Mouse (Mus musculus): ENCODE results near the gene Cox10. TPM values are rescaled to one million over a fixed set of nuclear protein-coding genes. Genes with fewer than 3 reads are reported as not detected.

Gene Cox10
- total and polyA plus RNA-seq, 3 experiments: 39.9 to 374 (median 52.2) TPM

DNA sequence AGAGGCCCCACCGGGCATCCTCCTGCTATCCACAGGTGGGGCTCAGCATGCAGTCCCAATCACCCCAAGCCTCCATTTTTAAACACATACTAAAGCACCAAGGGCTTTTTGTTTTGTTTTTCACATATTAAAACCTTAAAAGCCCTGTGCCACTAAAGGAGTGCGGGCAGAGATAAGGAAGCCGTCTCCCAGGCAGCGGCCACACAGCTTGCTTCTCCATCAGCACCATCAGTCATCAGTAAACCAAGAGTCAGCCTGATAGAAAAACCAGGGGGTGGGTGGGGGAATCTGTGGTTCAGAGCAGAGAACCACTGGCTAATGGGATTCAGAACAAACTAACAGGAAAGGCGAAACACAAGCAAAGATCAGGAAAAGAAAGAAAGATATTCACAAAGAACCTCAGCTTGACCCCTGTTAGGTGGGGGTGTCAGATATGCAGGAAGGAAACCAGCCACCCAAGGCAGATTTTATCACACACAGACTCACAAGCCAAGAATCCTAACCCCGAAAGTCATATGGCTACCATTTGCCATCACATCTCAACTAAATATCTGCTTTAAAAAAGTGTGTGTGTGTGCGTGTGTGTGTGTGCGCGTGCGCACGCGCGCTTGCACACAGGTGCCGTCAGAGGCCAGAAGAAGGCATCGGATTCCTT, 41.7 kb downstream of the Cox10 start:
- peak overlapping the region; percentile 52 for H3K27ac ChIP-seq (ENCODE audit: control insufficient read depth, low read depth, low read length)
- DNase-seq (ENCODE audit: low read depth, low spot score): peak; percentile 80
- 0 out of 2 replicates have a peak, but pooled peaks have one; percentile 26 for TF ChIP-seq BHLHE40 (IDR thresholded peaks at IDR 0.05; ENCODE audit: borderline replicate concordance, low read depth, low read length)
- TF ChIP-seq TCF12 (IDR thresholded peaks at IDR 0.05; ENCODE audit: low read depth, low read length): peak; percentile 77
- 0 out of 2 replicates have a peak, but pooled peaks have one; percentile 16 for TF ChIP-seq ELF1 (IDR thresholded peaks at IDR 0.05; ENCODE audit: low read depth, low read length)
- peak; percentile 60; the same call in 1 of the 2 replicates for TF ChIP-seq ETS1 (IDR thresholded peaks at IDR 0.05; ENCODE audit: low read depth, low read length)
- TF ChIP-seq GATA1 (IDR thresholded peaks at IDR 0.05; ENCODE audit: low read depth, low read length): peak; percentile 86
- no peak for TF ChIP-seq RAD21 (IDR thresholded peaks at IDR 0.05; ENCODE audit: low read depth, low read length)
- peak; percentile 89 for TF ChIP-seq RCOR1 (IDR thresholded peaks at IDR 0.05; ENCODE audit: low read depth, low read length)
- 0 out of 2 replicates have a peak, but pooled peaks have one; percentile 49 for TF ChIP-seq MAFK (IDR thresholded peaks at IDR 0.05; ENCODE audit: borderline replicate concordance, low read depth, low read length)
- TF ChIP-seq MXI1 (IDR thresholded peaks at IDR 0.05; ENCODE audit: low read depth, low read length): peak; percentile 74
- 0 out of 2 replicates have a peak, but pooled peaks have one; percentile 28 for TF ChIP-seq MAZ (IDR thresholded peaks at IDR 0.05; ENCODE audit: low read depth, low read length)
- no peak for TF ChIP-seq SMC3 (IDR thresholded peaks at IDR 0.05; ENCODE audit: low read depth, low read length)
- TF ChIP-seq SIN3A (IDR thresholded peaks at IDR 0.05; ENCODE audit: low read length): peak; percentile 70; the same call in 1 of the 2 replicates
- peak; percentile 62 to 74; a peak in 3 of 4 replicates for TF ChIP-seq EP300 (IDR thresholded peaks at IDR 0.05; ENCODE audit: low read depth in 1 of 2, low read length in 2 of 2)
- no peak for TF ChIP-seq POLR2A (IDR thresholded peaks at IDR 0.05; ENCODE audit: control insufficient read depth in 1 of 2, insufficient read depth in 1 of 2, low read depth in 1 of 2, low read length in 2 of 2, poor library complexity in 1 of 2)
- peaks cover 5% of the 10 kb centered on the region for H3K79me2 ChIP-seq (ENCODE audit: control insufficient read depth, insufficient read depth, low read length, poor library complexity)
- H3K27me3 ChIP-seq (ENCODE audit: control insufficient read depth in 1 of 2, insufficient read depth in 2 of 2, low read length in 2 of 2): no peaks in the 10 kb centered on the region
- no peaks in the 10 kb centered on the region for H3K9me3 ChIP-seq (replicated peaks; ENCODE audit: insufficient read depth, low read length)
- no peak overlapping the region for H3K4me3 ChIP-seq (ENCODE audit: control insufficient read depth in 1 of 2, insufficient read depth in 1 of 2, low read depth in 2 of 2, low read length in 2 of 2)
- peaks cover 2 to 44% of the 10 kb centered on the region in 2 experiments; a peak in 3 of 4 replicates for H3K36me3 ChIP-seq (ENCODE audit: control insufficient read depth in 1 of 2, insufficient read depth in 2 of 2, low read length in 2 of 2)
- H3K4me1 ChIP-seq (ENCODE audit: control insufficient read depth in 1 of 2, insufficient read depth in 2 of 2, low read length in 2 of 2): peaks cover 21 to 30% of the 10 kb centered on the region in 2 experiments
- no peak overlapping the region for H3K9ac ChIP-seq (ENCODE audit: control insufficient read depth, low read depth, low read length, poor library complexity, severe bottlenecking)

GRCm38 (mm10) chr11:64036306-64036705, 43.0 kb downstream of the Cox10 start:
- Histone ChIP-seq H3K27ac (ENCODE audit: control insufficient read depth, low read depth, low read length) (no peak overlapping the region), H3K9me3 (replicated peaks; ENCODE audit: insufficient read depth, low read length) (no peaks in the 10 kb centered on the region), H3K4me3 (ENCODE audit: control insufficient read depth in 1 of 2, insufficient read depth in 1 of 2, low read depth in 2 of 2, low read length in 2 of 2) (no peak overlapping the region), H3K27me3 (ENCODE audit: control insufficient read depth in 1 of 2, insufficient read depth in 2 of 2, low read length in 2 of 2) (no peaks in the 10 kb centered on the region), H3K36me3 (ENCODE audit: control insufficient read depth in 1 of 2, insufficient read depth in 2 of 2, low read length in 2 of 2) (peaks cover 2 to 44% of the 10 kb centered on the region in 2 experiments; a peak in 2 of 4 replicates), H3K79me2 (ENCODE audit: control insufficient read depth, insufficient read depth, low read length, poor library complexity) (peaks cover 5% of the 10 kb centered on the region), H3K4me1 (ENCODE audit: control insufficient read depth in 1 of 2, insufficient read depth in 2 of 2, low read length in 2 of 2) (peaks cover 21 to 30% of the 10 kb centered on the region in 2 experiments), H3K9ac (ENCODE audit: control insufficient read depth, low read depth, low read length, poor library complexity, severe bottlenecking) (no peak overlapping the region)
- no peak for DNase-seq (ENCODE audit: low read depth, low spot score)
- TF ChIP-seq MAFK (IDR thresholded peaks at IDR 0.05; ENCODE audit: borderline replicate concordance, low read depth, low read length) (no peak), TBP (IDR thresholded peaks at IDR 0.05; ENCODE audit: low read depth, low read length) (no peak), TAL1 (IDR thresholded peaks at IDR 0.05; ENCODE audit: low read length) (no peak), RAD21 (IDR thresholded peaks at IDR 0.05; ENCODE audit: low read depth, low read length) (no peak), CTCF (IDR thresholded peaks at IDR 0.05 in 2 of 3, conservative IDR thresholded peaks at IDR 0.05 in 1 of 3; ENCODE audit: control insufficient read depth in 1 of 3, insufficient read depth in 1 of 3, low read depth in 2 of 3, low read length in 3 of 3, poor library complexity in 1 of 3, severe bottlenecking in 1 of 3) (no peak), ZNF384 (IDR thresholded peaks at IDR 0.05; ENCODE audit: low read depth, low read length) (no peak), MEF2A (IDR thresholded peaks at IDR 0.05; ENCODE audit: extremely low read depth, insufficient replicate concordance, low read depth, low read length, poor library complexity, severe bottlenecking) (no peak)
